Comparison of ENCODE assay signal across 10 mouse cellular contexts in the genomic region with DNA sequence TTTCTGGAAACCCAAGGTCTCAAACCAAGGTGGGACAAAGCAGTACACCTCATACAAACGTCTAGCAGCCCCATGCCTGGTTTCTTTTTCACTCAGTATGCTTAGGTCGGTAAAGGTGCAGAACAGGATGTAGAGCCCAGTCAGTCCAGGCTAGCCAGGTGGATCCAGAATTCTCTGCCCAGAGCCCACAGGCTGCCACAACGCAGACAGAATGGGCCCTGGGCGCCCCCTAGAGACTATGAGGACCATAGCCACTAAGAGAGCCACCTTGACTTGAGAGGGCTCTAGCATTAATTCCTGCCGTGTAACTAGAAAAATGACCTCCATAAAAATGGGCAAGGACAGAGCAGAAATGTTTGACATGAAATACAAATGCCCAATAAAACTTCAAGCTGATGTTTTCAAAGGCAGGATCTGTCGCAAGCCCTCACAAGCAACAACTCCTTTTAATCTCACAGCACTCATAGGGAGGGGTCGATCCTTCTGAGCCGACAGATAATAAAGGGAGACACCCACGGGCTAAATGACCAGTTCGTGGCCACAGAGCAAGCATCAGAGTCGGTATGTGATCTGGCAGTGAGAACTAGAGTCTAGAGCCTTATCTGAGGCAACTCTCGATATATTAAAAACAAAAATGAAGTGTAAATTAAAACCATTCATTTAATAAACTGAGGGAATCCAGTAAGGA. TPM values are rescaled to one million over a fixed set of nuclear protein-coding genes. Genes with fewer than 3 reads are reported as not detected.
DNase-seq lines count a peak whose midpoint lies in the region; ATAC-seq lines count a peak whose summit lies in the region.
"Had no signal": no experiment of that assay in that cellular context is flagged by ENCODE, and none has a peak within 500 bp of the region (broad histone marks: within the 10 kb centered on the region; RNA-seq: fewer than 3 reads in every experiment).

No protein-coding gene starts in this region.

- no peaks in the 10 kb centered on the region for H3K9me3 ChIP-seq in intestine, embryonic 14.5 days (ENCODE audit: control insufficient read depth, low read length)
- H3K9me3 ChIP-seq: embryonic facial prominence, embryonic 13.5 days had no signal

- peak; percentile 23 to 31 for DNase-seq in urinary bladder, adult 18-20 months (ENCODE audit: low spot score in 2 of 2)
- DNase-seq in urinary bladder, postnatal 10 days (ENCODE audit: low spot score), result no peak
- peak; percentile 76 to 81 for DNase-seq in cerebellum, adult 18-20 months
- peak; percentile 71 for DNase-seq in intestine, embryonic 14.5 days (ENCODE audit: low spot score)
- DNase-seq in left cerebral cortex, adult 8-10 months (ENCODE audit: low spot score in 2 of 2), result peak; percentile 25 to 34
- peak; percentile 17 for DNase-seq in thymus, postnatal 25 days

- peaks cover 21% of the 10 kb centered on the region for H3K4me1 ChIP-seq in intestine, embryonic 14.5 days (replicated peaks; ENCODE audit: control insufficient read depth, insufficient read depth, low read length)

- H3K4me3 ChIP-seq in intestine, embryonic 14.5 days (ENCODE audit: low read depth, low read length), result no peak overlapping the region
- H3K4me3 ChIP-seq: embryonic facial prominence, embryonic 13.5 days; myocyte had no signal

- no peaks in the 10 kb centered on the region for H3K36me3 ChIP-seq in intestine, embryonic 14.5 days (ENCODE audit: control insufficient read depth, insufficient read depth, low read length)
- H3K36me3 ChIP-seq: embryonic facial prominence, embryonic 13.5 days had no signal

- H3K4me2 ChIP-seq in intestine, embryonic 14.5 days (ENCODE audit: low read length), result no peak overlapping the region
- H3K4me2 ChIP-seq: embryonic facial prominence, embryonic 13.5 days had no signal

- no peaks in the 10 kb centered on the region for H3K27me3 ChIP-seq in intestine, embryonic 14.5 days (replicated peaks; ENCODE audit: control insufficient read depth, insufficient read depth, low read length)

- 31% methylated on average over 12 of the region's 12 CpGs for WGBS in intestine, embryonic 14.5 days

- peak; percentile 96 for ATAC-seq in frontal cortex, adult (ENCODE audit: low TSS enrichment)
- no peak; the same call in 1 of the 2 replicates for ATAC-seq in intestine, embryonic 14.5 days (replicated peaks; ENCODE audit: low FRiP score, low TSS enrichment, low read depth)
- peak; percentile 94 for ATAC-seq in megakaryocyte progenitor cell, adult 5-6 weeks (replicated peaks; ENCODE audit: poor library complexity)

- no peak overlapping the region for H3K27ac ChIP-seq in intestine, embryonic 14.5 days (ENCODE audit: low read depth)
- H3K27ac ChIP-seq: embryonic facial prominence, embryonic 13.5 days had no signal

- no peak overlapping the region for H3K9ac ChIP-seq in intestine, embryonic 14.5 days (ENCODE audit: low read length)
- H3K9ac ChIP-seq: embryonic facial prominence, embryonic 13.5 days had no signal

RNA-seq across cellular contexts. Expression of a gene that starts 11.7 kb away (rescaled TPM):
- polyA plus RNA-seq in intestine, embryonic 14.5 days (2014; fragmentation: Nextera tagmentation; extraction: Ambion mirVana), result 21.2 and 23.0 TPM in 2 replicates
- total RNA-seq in left cerebral cortex, adult 8-10 months (2022), result 10 to 100 TPM; 11.8 to 13.6 (median 12.9) TPM
- 5.9 and 10.2 TPM in 2 replicates for total RNA-seq in megakaryocyte progenitor cell, adult 5-6 weeks (2015)
- total RNA-seq in megakaryocyte progenitor cell, adult 5-6 weeks (2017), result 6.2 and 8.4 TPM in 2 replicates
